Mouse (Mus musculus): ENCODE measurements around the gene Coasy.

GRCm38 (mm10) chr11:101103011-101103410, 20.6 kb downstream of the Coasy start:
- no peak for TF ChIP-seq POLR2A (IDR thresholded peaks at IDR 0.05; ENCODE audit: borderline replicate concordance, extremely low read depth, low read depth, low read length)
- no peak for TF ChIP-seq CTCF (IDR thresholded peaks at IDR 0.05; ENCODE audit: insufficient read depth, low read length)

All from lung, adult 2 months (tissue).